Mouse (Mus musculus) hindbrain, embryonic 16.5 days (tissue): ENCODE data around the gene Gfra4. TPM values are rescaled to one million over a fixed set of nuclear protein-coding genes. Genes with fewer than 3 reads are reported as not detected.
"Not testable (repeated sequence)": the region's sequence is repeated elsewhere in the genome, so short reads cannot be mapped to it uniquely, and the experiment has no call there.

Source experiments
- ATAC-seq: fragments of 200-750 bp; cut with Nextera tagmentation; 2 replicates; pipeline ENCODE4 v1.8.0; 2017; ENCODE audit warnings: moderate TSS enrichment, moderate library complexity
- H3K27ac ChIP-seq: fragments of 300-500 bp; sonication (generic); 2 replicates; pipeline ENCODE4 v1.5.1; 2014; ENCODE audit warnings: low read depth, mild to moderate bottlenecking, control low read depth, low read length, moderate library complexity
- H3K27me3 ChIP-seq: fragments of 300-500 bp; sonication (generic); replicated peaks from 2 replicates; pipeline ENCODE4 v1.6.1; 2014; ENCODE audit warnings: low read length; ENCODE audit not compliant: control insufficient read depth, insufficient read depth
- H3K36me3 ChIP-seq: fragments of 300-500 bp; sonication (generic); 2 replicates; pipeline ENCODE4 v1.6.1; 2014; ENCODE audit warnings: mild to moderate bottlenecking, low read length, moderate library complexity, mixed read lengths; ENCODE audit not compliant: control insufficient read depth, insufficient read depth
- H3K4me1 ChIP-seq: fragments of 300-500 bp; sonication (generic); 2 replicates; pipeline ENCODE4 v1.6.1; 2014; ENCODE audit warnings: low read depth, low read length; ENCODE audit not compliant: control insufficient read depth, insufficient read depth
- H3K4me2 ChIP-seq: fragments of 300-500 bp; sonication (generic); 2 replicates; pipeline ENCODE4 v1.6.1; 2014; ENCODE audit warnings: mild to moderate bottlenecking, low read length, control low read depth, moderate library complexity
- H3K4me3 ChIP-seq: fragments of 300-500 bp; sonication (generic); 2 replicates; pipeline ENCODE4 v1.5.1; 2014; ENCODE audit warnings: mild to moderate bottlenecking, low read length, control low read depth, moderate library complexity
- H3K9ac ChIP-seq: fragments of 300-500 bp; sonication (generic); 2 replicates; pipeline ENCODE4 v1.6.1; 2014; ENCODE audit warnings: low read depth, mild to moderate bottlenecking, control low read depth, low read length, moderate library complexity
- H3K9me3 ChIP-seq: fragments of 300-500 bp; sonication (generic); 2 replicates; pipeline ENCODE4 v1.6.1; 2014; ENCODE audit warnings: mild to moderate bottlenecking, low read length, moderate library complexity; ENCODE audit not compliant: control insufficient read depth
- WGBS: fragments of 180-500 bp; shearing (Covaris S2); extraction: QIAGEN DNeasy Blood & Tissue Kit; methylation state at CpG from one replicate; pipeline ENCODE4 v1.1.7; 2014; 5-methylcytosine and 5-hydroxymethylcytosine counted together
- polyA plus RNA-seq: library from polyadenylated mRNA; unstranded; fragments of >200 nt; fragmentation: Nextera tagmentation; extraction: Ambion mirVana; gene quantifications from 2 replicates; pipeline ENCODE4 v1.2.1, GENCODE M21; 2015

Gene Gfra4
- polyA plus RNA-seq, 1 experiment from 2014 or later: 53.5 TPM

DNA sequence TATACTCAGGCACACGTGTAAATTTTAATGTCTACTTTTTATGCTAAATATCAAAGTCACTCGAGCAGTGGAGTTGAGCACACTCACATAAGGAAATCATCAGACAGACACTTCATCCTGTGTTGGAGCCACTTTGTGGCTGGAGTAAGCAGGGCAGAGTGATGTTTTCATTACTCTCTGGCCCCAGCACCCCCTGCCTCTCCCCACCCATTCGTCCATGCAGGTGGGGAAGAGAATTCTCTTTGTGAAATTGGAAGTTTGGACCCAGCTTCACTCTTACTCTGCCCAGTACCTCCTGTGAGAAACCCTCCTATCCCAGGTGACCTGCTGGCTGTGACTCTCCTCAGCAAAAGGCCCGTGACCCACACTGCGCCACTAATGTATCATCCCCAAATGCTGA lies 4.2 kb downstream of the Gfra4 start:
- H3K4me1 ChIP-seq: peaks cover 11% of the 10 kb centered on the region
- no peak for ATAC-seq
- H3K4me3 ChIP-seq: no peak overlapping the region
- H3K4me2 ChIP-seq: no peak overlapping the region
- no peaks in the 10 kb centered on the region; the same call in 1 of the 2 replicates for H3K36me3 ChIP-seq
- no peak overlapping the region for H3K9ac ChIP-seq
- H3K27me3 ChIP-seq: peaks cover 8% of the 10 kb centered on the region; the same call in 1 of the 2 replicates
- 83% methylated on average over 5 of the region's 5 CpGs for WGBS
- no peaks in the 10 kb centered on the region for H3K9me3 ChIP-seq
- H3K27ac ChIP-seq: no peak overlapping the region

DNA sequence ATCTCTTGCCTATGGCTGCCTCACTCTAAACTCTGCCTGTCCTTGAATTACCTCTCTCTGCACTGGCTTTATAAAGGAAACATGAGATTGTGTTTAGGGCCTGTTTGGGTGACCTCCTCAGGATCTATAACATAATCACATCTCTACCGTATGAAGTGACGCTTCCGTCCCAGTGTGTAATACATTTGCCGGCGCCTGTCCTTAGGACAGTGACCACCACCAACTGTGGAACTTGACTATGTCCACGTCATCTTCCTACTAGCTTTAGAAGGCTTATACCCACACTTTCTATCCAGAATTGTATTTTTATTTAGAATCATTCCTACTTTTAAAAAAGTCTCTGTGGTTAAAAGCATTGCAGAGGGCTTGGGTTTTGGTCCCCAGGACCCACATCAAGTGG lies 4.7 kb downstream of the Gfra4 start:
- H3K9ac ChIP-seq: no peak overlapping the region
- H3K27ac ChIP-seq: no peak overlapping the region
- 96% methylated on average over 6 of the region's 6 CpGs for WGBS
- H3K36me3 ChIP-seq: no peaks in the 10 kb centered on the region; the same call in 1 of the 2 replicates
- no peak overlapping the region for H3K4me3 ChIP-seq
- no peak overlapping the region for H3K4me2 ChIP-seq
- peaks cover 11% of the 10 kb centered on the region for H3K4me1 ChIP-seq
- no peak for ATAC-seq
- H3K27me3 ChIP-seq: peaks cover 7% of the 10 kb centered on the region; the same call in 1 of the 2 replicates
- no peaks in the 10 kb centered on the region for H3K9me3 ChIP-seq

DNA sequence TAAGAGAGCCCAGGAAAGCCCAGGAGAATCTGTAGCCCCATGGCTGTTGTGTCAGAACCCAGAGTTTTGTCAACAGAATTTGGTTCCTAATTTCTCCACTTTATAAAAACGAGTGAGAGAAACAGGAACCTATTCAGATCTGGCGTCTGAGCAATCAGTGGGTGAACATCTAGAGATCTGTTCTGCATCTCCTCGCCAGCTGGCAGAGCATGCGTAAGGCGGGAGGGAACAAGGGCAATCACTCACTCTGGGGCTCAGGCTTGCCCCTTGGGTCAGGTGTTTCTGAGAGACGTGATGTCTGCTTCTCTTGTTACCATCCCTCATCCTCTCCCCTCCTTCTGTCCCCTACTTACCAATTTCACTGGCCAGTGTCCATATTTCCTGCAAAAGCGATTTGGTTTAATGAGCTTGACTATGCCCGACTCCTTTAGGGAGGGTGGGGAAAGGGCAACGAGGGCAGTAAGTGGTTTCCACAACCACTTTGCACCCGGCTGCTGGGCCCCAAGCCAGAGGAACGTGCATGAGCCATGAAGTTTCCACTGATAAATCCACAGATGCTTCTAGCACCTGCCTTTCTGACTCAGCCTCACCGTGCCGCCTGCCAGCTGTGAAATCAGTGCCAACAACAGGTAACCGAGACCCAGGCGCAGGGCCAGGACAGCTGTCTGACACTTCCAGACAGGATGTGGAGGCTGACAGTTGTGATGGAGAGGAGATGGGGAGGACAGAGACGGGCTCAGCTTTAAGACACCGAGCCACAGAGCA lies 5.5 kb downstream of the Gfra4 start:
- Histone ChIP-seq H3K27ac (no peak overlapping the region), H3K27me3 (no peaks in the 10 kb centered on the region; the same call in 1 of the 2 replicates), H3K36me3 (no peaks in the 10 kb centered on the region; the same call in 1 of the 2 replicates), H3K9me3 (no peaks in the 10 kb centered on the region), H3K4me3 (no peak overlapping the region), H3K9ac (no peak overlapping the region), H3K4me2 (no peak overlapping the region), H3K4me1 (peaks cover 11% of the 10 kb centered on the region)
- 60% methylated on average over 17 of the region's 17 CpGs for WGBS
- ATAC-seq: no peak

DNA sequence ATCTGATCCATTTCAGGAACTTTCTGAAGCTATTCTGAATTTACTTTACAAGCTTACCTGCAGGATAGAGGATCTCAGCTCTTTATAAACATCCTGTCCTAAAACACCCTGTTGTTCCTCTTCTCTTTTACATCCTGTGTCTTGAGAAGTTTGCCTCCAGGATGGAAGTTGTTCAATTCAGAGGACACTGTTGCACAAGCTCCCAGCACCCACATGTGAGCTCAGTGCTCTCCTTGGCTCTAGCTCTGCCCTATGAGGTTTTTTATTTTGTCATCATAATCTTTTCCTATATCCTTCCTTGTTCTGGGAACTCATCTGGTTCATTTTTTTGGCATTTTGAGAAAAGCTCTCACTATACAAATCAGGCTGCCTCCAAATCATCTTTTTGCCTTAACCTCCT lies 6.1 kb downstream of the Gfra4 start:
- no peak overlapping the region for H3K9ac ChIP-seq
- H3K36me3 ChIP-seq: no peaks in the 10 kb centered on the region; the same call in 1 of the 2 replicates
- peaks cover 11% of the 10 kb centered on the region for H3K4me1 ChIP-seq
- H3K4me3 ChIP-seq: no peak overlapping the region
- no peak for ATAC-seq
- no peaks in the 10 kb centered on the region for H3K9me3 ChIP-seq
- H3K27ac ChIP-seq: no peak overlapping the region
- no peaks in the 10 kb centered on the region for H3K27me3 ChIP-seq
- H3K4me2 ChIP-seq: no peak overlapping the region

DNA sequence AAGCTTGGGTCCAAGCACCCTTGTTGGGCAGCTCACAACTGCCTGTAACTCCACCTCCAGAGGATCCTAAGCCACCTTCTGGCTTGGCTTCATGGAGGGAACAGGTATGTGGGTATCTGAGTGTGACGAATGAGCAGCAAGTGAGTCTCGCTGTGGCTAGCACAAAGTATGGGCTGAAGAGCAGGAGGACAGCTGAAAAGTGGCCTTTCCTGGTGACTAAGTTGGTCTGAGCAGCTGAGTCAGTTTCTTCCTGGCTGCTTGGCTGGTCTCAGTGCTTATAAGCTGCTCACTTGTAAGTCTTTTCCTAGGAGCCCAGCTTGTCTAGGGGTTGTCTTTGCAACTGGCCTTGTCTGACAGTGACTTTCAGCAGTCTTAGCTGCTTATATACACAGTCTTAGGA lies 6.5 kb downstream of the Gfra4 start:
- Histone ChIP-seq H3K4me1 (peaks cover 11% of the 10 kb centered on the region), H3K4me3 (no peak overlapping the region), H3K27me3 (no peaks in the 10 kb centered on the region), H3K4me2 (no peak overlapping the region), H3K27ac (no peak overlapping the region), H3K9me3 (no peaks in the 10 kb centered on the region), H3K36me3 (no peaks in the 10 kb centered on the region; the same call in 1 of the 2 replicates), H3K9ac (no peak overlapping the region)
- ATAC-seq: no peak
- whole genome bisulfite sequencing: 90% methylated on average over 2 of the region's 2 CpGs

DNA sequence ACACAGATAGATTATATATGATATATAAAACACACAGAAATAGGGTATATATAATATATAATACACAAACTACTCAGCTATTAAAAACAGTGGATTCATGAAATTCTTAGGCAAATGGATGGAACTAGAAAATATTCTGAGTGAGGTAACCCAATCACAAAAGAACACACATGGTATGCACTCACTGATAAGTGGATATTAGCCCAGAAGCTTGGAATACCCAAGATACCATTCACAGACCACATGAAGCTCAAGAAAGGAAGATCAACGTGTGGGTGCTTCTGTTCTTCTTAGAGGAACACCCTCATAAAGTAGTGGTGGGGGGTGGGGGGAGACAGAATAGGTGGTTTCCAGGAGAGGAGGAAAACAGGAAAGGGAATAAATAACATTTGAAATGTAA lies 11.5 kb downstream of the Gfra4 start:
- H3K9ac ChIP-seq, H3K27me3 ChIP-seq, H3K9me3 ChIP-seq, H3K4me3 ChIP-seq, H3K36me3 ChIP-seq, H3K4me2 ChIP-seq, H3K4me1 ChIP-seq, H3K27ac ChIP-seq, ATAC-seq: not testable (repeated sequence)
- 74% methylated on average over 1 of the region's 1 CpGs for WGBS

DNA sequence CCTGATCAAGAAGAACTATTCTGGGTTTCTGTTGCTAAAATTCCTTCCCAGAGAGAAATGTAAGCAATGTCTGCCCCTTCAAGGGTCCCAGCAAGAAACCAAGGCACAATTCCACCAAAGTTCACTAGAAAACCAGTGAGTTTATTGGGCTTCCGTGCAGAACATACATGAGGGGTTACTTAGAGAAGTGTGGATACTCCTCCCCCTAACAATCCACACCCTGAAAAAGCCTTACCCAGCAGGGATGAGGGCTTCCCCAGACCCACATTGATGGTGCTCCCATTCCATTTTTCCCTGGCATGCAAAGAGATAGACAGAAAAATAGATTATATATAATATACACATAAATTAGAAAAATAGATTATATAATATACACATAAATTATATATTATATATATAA lies 11.9 kb downstream of the Gfra4 start:
- Histone ChIP-seq H3K4me1 (no peaks in the 10 kb centered on the region), H3K27ac (no peak overlapping the region), H3K36me3 (peaks cover 8% of the 10 kb centered on the region; the same call in 1 of the 2 replicates), H3K4me3 (no peak overlapping the region), H3K27me3 (no peaks in the 10 kb centered on the region), H3K4me2 (no peak overlapping the region), H3K9me3 (no peaks in the 10 kb centered on the region), H3K9ac (no peak overlapping the region)
- no peak for ATAC-seq
- 96% methylated on average over 1 of the region's 1 CpGs for WGBS

DNA sequence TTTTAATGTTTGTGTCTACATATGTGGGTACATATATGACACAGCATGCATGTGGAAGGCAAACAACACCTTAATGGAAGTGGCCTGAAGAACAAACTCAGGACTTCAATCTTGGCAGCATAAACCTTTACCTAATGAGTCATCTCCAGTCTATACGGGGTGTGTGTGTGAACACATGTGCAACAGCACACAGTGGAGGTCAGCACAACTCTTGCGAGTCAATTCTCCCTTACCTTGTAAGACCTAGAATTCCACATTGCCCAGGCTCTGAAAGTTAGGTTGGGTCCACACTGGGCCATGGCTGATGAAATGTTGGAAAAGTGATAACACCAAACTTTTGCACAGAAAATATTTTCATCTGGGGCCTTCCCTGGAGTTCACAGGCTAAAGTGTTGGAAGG lies 12.3 kb downstream of the Gfra4 start:
- no peak overlapping the region for H3K4me2 ChIP-seq
- H3K27ac ChIP-seq: no peak overlapping the region
- H3K27me3 ChIP-seq: no peaks in the 10 kb centered on the region
- H3K9me3 ChIP-seq: no peaks in the 10 kb centered on the region
- WGBS: 96% methylated on average over 2 of the region's 2 CpGs
- no peak overlapping the region for H3K4me3 ChIP-seq
- H3K36me3 ChIP-seq: peaks cover 8% of the 10 kb centered on the region; the same call in 1 of the 2 replicates
- no peaks in the 10 kb centered on the region for H3K4me1 ChIP-seq
- H3K9ac ChIP-seq: no peak overlapping the region
- ATAC-seq: no peak

DNA sequence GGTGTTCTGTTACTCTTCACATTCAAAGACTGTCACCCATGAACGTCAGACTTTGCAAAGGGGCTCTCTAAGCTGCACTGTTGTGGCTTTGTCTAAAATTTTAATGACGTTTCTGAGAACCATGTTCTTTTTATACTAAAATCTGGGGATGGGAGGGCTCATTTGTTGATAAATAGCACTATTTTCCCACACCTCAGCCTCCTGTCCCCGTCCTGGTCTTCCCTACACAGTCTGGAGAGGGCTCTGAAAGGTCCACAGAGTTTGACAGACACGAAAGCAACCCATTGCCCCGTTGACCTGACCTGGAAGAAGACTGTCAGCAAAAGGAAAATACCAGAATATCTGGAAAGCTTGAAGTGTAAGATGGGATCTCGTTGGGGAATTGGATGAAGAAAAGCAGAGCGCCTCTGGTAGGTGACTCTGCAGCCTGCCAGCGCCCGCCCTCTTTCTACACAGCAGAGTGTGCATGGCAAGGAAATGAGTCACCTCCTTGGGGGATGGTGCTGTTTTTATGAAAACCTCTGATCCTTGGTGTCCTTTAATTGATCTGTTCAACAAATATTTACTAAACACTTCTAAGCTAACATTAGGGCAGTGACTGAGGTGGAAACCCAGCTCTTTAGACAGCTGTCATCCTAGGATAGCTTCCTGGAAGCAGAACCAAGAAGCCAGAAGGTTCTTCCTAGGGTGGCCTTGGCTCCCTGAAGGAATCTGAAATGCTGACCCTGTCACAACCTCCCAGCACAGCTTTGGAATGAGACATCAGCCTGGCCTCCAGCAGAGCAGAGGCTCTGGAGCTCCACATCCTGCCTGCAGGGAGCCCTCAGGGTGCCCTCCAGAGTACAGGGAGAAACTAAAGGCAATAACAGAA lies 13.6 kb downstream of the Gfra4 start:
- no peak for ATAC-seq
- WGBS: 81% methylated on average over 9 of the region's 9 CpGs
- no peak overlapping the region for H3K4me3 ChIP-seq

More for the DNA sequence above, 13.6 kb downstream of the Gfra4 start:
- H3K4me2 ChIP-seq: no peak overlapping the region
- peaks cover 8% of the 10 kb centered on the region; the same call in 1 of the 2 replicates for H3K36me3 ChIP-seq
- H3K4me1 ChIP-seq: no peaks in the 10 kb centered on the region
- H3K27me3 ChIP-seq: no peaks in the 10 kb centered on the region
- H3K27ac ChIP-seq: no peak overlapping the region
- no peak overlapping the region for H3K9ac ChIP-seq
- no peaks in the 10 kb centered on the region for H3K9me3 ChIP-seq
